Mouse (Mus musculus) spleen, adult 10 weeks (tissue): ENCODE data around the gene Galnt11. TPM values are rescaled to one million over a fixed set of nuclear protein-coding genes. Genes with fewer than 3 reads are reported as not detected.

Experiments used
- polyA plus RNA-seq: library from polyadenylated mRNA; stranded (reverse); fragments of 350-450 nt; fragmentation: Illumina TruSeq; extraction: RNeasy Lipid Tissue Mini Kit (QIAGEN cat#74804); gene quantifications from one replicate; pipeline ENCODE4 v1.2.3, GENCODE M21; 2015; ENCODE audit warnings: low replicate concordance; ENCODE audit not compliant: insufficient read depth

The Galnt11 gene
- polyA plus RNA-seq = 39.5 TPM

DNA sequence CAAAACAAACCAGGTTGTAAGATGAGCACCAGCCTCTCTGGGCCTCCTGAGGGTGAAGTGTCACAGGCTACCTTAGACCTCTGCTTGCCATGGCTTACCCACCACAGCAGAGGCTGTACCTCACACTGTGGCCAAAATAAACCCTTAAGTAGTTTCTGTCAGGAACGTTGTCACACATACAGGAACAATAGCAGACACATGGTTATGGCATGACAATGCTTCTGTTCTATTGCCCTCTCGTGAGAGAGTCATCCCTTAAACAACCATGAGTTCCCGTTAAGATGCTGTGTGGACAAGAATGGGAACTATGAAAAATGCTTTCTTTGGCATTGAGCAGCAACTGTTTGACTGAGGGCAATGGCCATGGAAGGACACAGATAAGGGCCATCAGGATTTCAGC, at the start of gene Galnt11:
TSS of gene Galnt11 (plus strand) at position 301 of the 400 bp plus-strand sequence.

GRCm38 (mm10) chr5:25181004-25181531, 40.6 kb upstream of the Galnt11 start, which contains the start of gene Galntl5:
Galntl5 (plus strand) TSS chr5:25181460.

DNA sequence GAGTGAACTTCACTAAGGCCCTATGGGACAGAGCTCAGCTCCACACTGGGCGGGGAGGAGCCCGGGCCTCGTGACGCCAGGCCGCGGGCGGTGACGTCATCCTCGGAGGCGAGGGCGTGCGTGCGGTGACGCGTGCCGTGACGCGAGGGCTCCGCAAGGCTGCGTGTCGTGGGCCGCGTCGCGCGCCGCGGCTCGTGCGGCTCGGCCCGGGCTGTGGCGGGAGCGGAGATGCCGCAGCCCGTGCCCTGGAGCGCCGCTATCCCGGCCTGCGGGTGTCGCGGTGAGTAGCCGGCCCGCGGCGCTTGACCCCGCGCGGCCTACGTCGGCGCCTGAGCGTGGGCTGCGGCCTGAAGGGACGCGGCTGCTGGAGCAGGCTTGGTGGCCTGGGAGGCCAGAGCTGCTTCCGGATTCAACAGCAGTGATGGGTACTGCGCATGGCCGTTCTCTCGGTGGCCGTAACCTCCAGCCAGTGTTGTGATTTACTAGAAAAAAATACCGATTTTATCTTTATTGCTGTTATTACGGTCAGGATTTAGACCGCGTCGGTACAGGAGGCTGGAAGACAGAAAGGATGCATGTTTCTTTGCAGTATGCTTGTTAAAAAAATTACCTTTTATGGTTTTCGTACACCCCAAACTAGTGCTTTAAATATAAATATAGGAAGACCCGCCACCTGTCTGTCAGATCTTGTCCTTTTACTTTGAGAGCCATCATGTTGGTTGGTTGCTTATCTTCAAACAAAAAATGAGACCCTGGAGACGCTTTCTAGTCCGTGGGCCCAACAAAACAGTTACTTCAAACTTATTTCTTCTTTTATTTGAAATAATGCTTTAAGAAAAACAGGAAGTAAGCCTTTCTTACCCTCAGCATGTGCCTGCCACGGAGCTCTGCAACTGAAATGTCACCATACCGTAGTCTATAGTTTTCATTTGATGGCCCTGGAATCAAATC, 1.3 kb downstream of the Galnt11 start, which contains the start of gene E130116L18Rik:
TSS of gene E130116L18Rik (minus strand) at position 402 of the 951 bp plus-strand sequence.

Other genes with a start within 250 kb of the Galnt11 start
- 45.4 TPM for gene Prkag2, start 121.3 kb upstream of the Galnt11 start, polyA plus RNA-seq
- not detected for gene Galntl5, start 40.4 kb upstream of the Galnt11 start, polyA plus RNA-seq
- gene E130116L18Rik, start 1.2 kb downstream of the Galnt11 start, polyA plus RNA-seq = not detected